Mouse (Mus musculus) CH12.LX (cell line): ENCODE measurements around the gene Mrgprh. TPM values are rescaled to one million over a fixed set of nuclear protein-coding genes. Genes with fewer than 3 reads are reported as not detected.

Experiments
- DNase-seq: peaks from one replicate; pipeline ENCODE4 v3.0.0-alpha.2; 2013; ENCODE audit errors: extremely low read depth
- H3K27ac ChIP-seq: 2 replicates; pipeline ENCODE4 v1.5.1; 2012; ENCODE audit warnings: low read depth, mild to moderate bottlenecking, control low read depth, moderate library complexity; ENCODE audit not compliant: insufficient read depth
- H3K27me3 ChIP-seq: replicated peaks from 2 replicates; pipeline ENCODE3; 2012; ENCODE audit warnings: inconsistent platforms
- H3K36me3 ChIP-seq, 2 experiments: replicated peaks in 1 of 2; 2 replicates each; pipeline versions ENCODE3 to v1.6.1; 2012; ENCODE audit warnings: inconsistent platforms in 1 of 2, low read length in 1 of 2, mild to moderate bottlenecking in 1 of 2, mixed read lengths in 1 of 2, moderate library complexity in 1 of 2; ENCODE audit not compliant: control insufficient read depth in 1 of 2, insufficient read depth in 1 of 2
- H3K4me1 ChIP-seq, 2 experiments: 2 replicates each; pipeline ENCODE4 v1.6.1; 2012; ENCODE audit warnings: inconsistent platforms in 1 of 2, moderate library complexity in 1 of 2; ENCODE audit not compliant: insufficient read depth in 2 of 2, control insufficient read depth in 1 of 2
- H3K4me2 ChIP-seq: 2 replicates; pipeline ENCODE4 v1.6.1; 2012; ENCODE audit warnings: low read depth, mild to moderate bottlenecking, control low read depth; ENCODE audit not compliant: poor library complexity, insufficient read depth, severe bottlenecking
- H3K4me3 ChIP-seq, 3 experiments: fragments of 150-350 bp in 1 of 3; sonication (generic) in 1 of 3; replicated peaks in 1 of 3; 2 replicates each; pipeline versions ENCODE3 to v1.5.1; 2011 to 2012; ENCODE audit warnings: low read depth in 2 of 3, low read length in 2 of 3, mild to moderate bottlenecking in 2 of 3, moderate library complexity in 2 of 3, control low read depth in 1 of 3, improper control_type of control experiment in 1 of 3, inconsistent platforms in 1 of 3, mixed read lengths in 1 of 3; ENCODE audit not compliant: poor library complexity in 1 of 3
- H3K79me2 ChIP-seq: replicated peaks from 2 replicates; pipeline ENCODE4 v1.6.1; 2012; ENCODE audit warnings: mild to moderate bottlenecking, moderate library complexity; ENCODE audit not compliant: control insufficient read depth, poor library complexity, insufficient read depth, severe bottlenecking; ENCODE audit errors: extremely low read depth
- H3K9ac ChIP-seq: 2 replicates; pipeline ENCODE4 v1.6.1; 2012; ENCODE audit warnings: low read depth, mild to moderate bottlenecking, control low read depth, moderate library complexity; ENCODE audit not compliant: insufficient read depth
- H3K9me3 ChIP-seq: replicated peaks from 2 replicates; pipeline ENCODE3; 2012; ENCODE audit warnings: low read length, inconsistent platforms, mixed read lengths
- BHLHE40 ChIP-seq: IDR thresholded peaks from 2 replicates; pipeline ENCODE4 v1.6.1; 2011; ENCODE audit warnings: mild to moderate bottlenecking, low read depth, low read length, improper control_type of control experiment
- CHD2 ChIP-seq: IDR thresholded peaks from 2 replicates; pipeline ENCODE4 v1.6.1; 2011; ENCODE audit warnings: low read length, improper control_type of control experiment
- CTCF ChIP-seq, 2 experiments: IDR thresholded peaks in 1 of 2; conservative IDR thresholded peaks in 1 of 2; 2 replicates each; pipeline ENCODE4 v1.5.1; 2011 to 2012; ENCODE audit warnings: low read depth in 2 of 2, low read length in 2 of 2, improper control_type of control experiment in 1 of 2, inconsistent platforms in 1 of 2, mild to moderate bottlenecking in 1 of 2, moderate library complexity in 1 of 2
- E2F4 ChIP-seq: IDR thresholded peaks from 2 replicates; pipeline ENCODE4 v1.6.1; 2011; ENCODE audit warnings: low read depth, low read length, improper control_type of control experiment; ENCODE audit not compliant: insufficient replicate concordance
- ELF1 ChIP-seq: IDR thresholded peaks from 2 replicates; pipeline ENCODE4 v1.6.1; 2014; ENCODE audit warnings: low read depth, mild to moderate bottlenecking, inconsistent platforms, low read length, improper control_type of control experiment
- ETS1 ChIP-seq: conservative IDR thresholded peaks from 2 replicates; pipeline ENCODE4 v1.6.1; 2012; ENCODE audit warnings: low read depth, mild to moderate bottlenecking, inconsistent platforms, low read length, improper control_type of control experiment, moderate library complexity
- HCFC1 ChIP-seq: IDR thresholded peaks from 2 replicates; pipeline ENCODE4 v1.6.1; 2012; ENCODE audit warnings: low read depth, mild to moderate bottlenecking, inconsistent platforms, low read length, improper control_type of control experiment
- KAT2A ChIP-seq: IDR thresholded peaks from 2 replicates; pipeline ENCODE4 v1.6.1; 2012; ENCODE audit warnings: low read length, improper control_type of control experiment, inconsistent platforms; ENCODE audit not compliant: insufficient replicate concordance
- MAFK ChIP-seq: IDR thresholded peaks from 2 replicates; pipeline ENCODE4 v1.6.1; 2011; ENCODE audit warnings: low read length, improper control_type of control experiment; ENCODE audit not compliant: insufficient replicate concordance
- MAZ ChIP-seq: IDR thresholded peaks from 2 replicates; pipeline ENCODE4 v1.6.1; 2012; ENCODE audit warnings: low read depth, mild to moderate bottlenecking, inconsistent platforms, low read length, improper control_type of control experiment, moderate library complexity
- MEF2A ChIP-seq: IDR thresholded peaks from 2 replicates; pipeline ENCODE4 v1.6.1; 2014; ENCODE audit warnings: low read depth, mild to moderate bottlenecking, inconsistent platforms, low read length, improper control_type of control experiment, borderline replicate concordance
- MXI1 ChIP-seq: IDR thresholded peaks from 2 replicates; pipeline ENCODE4 v1.6.1; 2011; ENCODE audit warnings: mild to moderate bottlenecking, low read depth, low read length, improper control_type of control experiment
- MYC ChIP-seq: IDR thresholded peaks from 2 replicates; pipeline ENCODE4 v1.6.1; 2011; ENCODE audit warnings: low read depth, mild to moderate bottlenecking, improper control_type of control experiment, low read length
- POLR2A ChIP-seq: IDR thresholded peaks from 2 replicates; pipeline ENCODE4 v1.6.1; 2011; ENCODE audit warnings: low read depth, mild to moderate bottlenecking, improper control_type of control experiment, low read length
- SIN3A ChIP-seq: IDR thresholded peaks from 2 replicates; pipeline ENCODE4 v1.6.1; 2012; ENCODE audit warnings: low read length, improper control_type of control experiment, inconsistent platforms
- TCF12 ChIP-seq: IDR thresholded peaks from 2 replicates; pipeline ENCODE4 v1.6.1; 2014; ENCODE audit warnings: low read depth, mild to moderate bottlenecking, inconsistent platforms, low read length, improper control_type of control experiment
- UBTF ChIP-seq: IDR thresholded peaks from 2 replicates; pipeline ENCODE4 v1.6.1; 2012; ENCODE audit warnings: low read depth, mild to moderate bottlenecking, inconsistent platforms, low read length, improper control_type of control experiment, moderate library complexity
- USF1 ChIP-seq: IDR thresholded peaks from 2 replicates; pipeline ENCODE4 v1.6.1; 2014; ENCODE audit warnings: low read depth, mild to moderate bottlenecking, inconsistent platforms, low read length, improper control_type of control experiment
- ZC3H11A ChIP-seq: IDR thresholded peaks from 2 replicates; pipeline ENCODE4 v1.6.1; 2012; ENCODE audit warnings: low read depth, mild to moderate bottlenecking, inconsistent platforms, low read length, improper control_type of control experiment
- ZNF384 ChIP-seq: IDR thresholded peaks from 2 replicates; pipeline ENCODE4 v1.6.1; 2012; ENCODE audit warnings: low read depth, low read length, improper control_type of control experiment, inconsistent platforms
- dilution Hi-C: fragments of 300-500 bp; cut with MboI; formaldehyde crosslinking; loops from 2 replicates; pipeline ENCODE4 v1.14.3; 2020; ENCODE audit warnings: low sequenced_read_pairs; ENCODE audit not compliant: extremely low pct_unique_long_range_greater_than_20kb, extremely low pct_ligation_motif_present
- in situ Hi-C: fragments of 300-500 bp; cut with MboI; formaldehyde crosslinking; loops from 3 replicates; pipeline ENCODE4 v1.14.3; 2019; ENCODE audit warnings: low sequenced_read_pairs, low pct_ligation_motif_present, low pct_unique_long_range_greater_than_20kb, mixed read lengths
- polyA plus RNA-seq: library from polyadenylated mRNA; unstranded; fragments of >175 nt; gene quantifications from 2 replicates; pipeline ENCODE4 v1.2.1, GENCODE M21; 2012; ENCODE audit warnings: low read depth; ENCODE audit not compliant: insufficient read length
- total RNA-seq, 2 experiments: library from RNA; depleted of rRNA; stranded (reverse); fragments of 300-350 nt in 1 of 2; fragments of >200 nt in 1 of 2; gene quantifications; 2 replicates each; pipeline ENCODE4 v1.2.3; 2012 to 2014

The Mrgprh gene
- total and polyA plus RNA-seq, 3 experiments = not detected

GRCm38 (mm10) chr17:12910391-12910790, 34.6 kb downstream of the Mrgprh start:
- dilution Hi-C loops (no loop called here), in situ Hi-C loops (no loop called here)
- Histone ChIP-seq H3K9me3 (no peaks in the 10 kb centered on the region), H3K36me3 (peaks cover 30 to 59% of the 10 kb centered on the region in 2 experiments), H3K4me2 (no peak overlapping the region), H3K27me3 (no peaks in the 10 kb centered on the region), H3K9ac (no peak overlapping the region), H3K4me1 (peaks cover 0 to 21% of the 10 kb centered on the region in 2 experiments; a peak in 2 of 4 replicates), H3K27ac (no peak overlapping the region), H3K79me2 (peaks cover 24% of the 10 kb centered on the region), H3K4me3 (no peak overlapping the region)
- TF ChIP-seq USF1 (no peak), MEF2A (no peak), ZNF384 (peak; percentile 34; the same call in 1 of the 2 replicates)
- no peak for DNase-seq

- in situ Hi-C loops = loop anchor here (5.0 kb wide), 1 partner anchor 33 kb away; no protein-coding TSS in a partner anchor
- Histone ChIP-seq H3K4me2 (peak within 1 kb of the TSS; percentile 80), H3K4me1 (peaks cover 3 to 41% of the 10 kb centered on the region in 2 experiments; a peak in 3 of 4 replicates), H3K4me3 (peak within 1 kb of the TSS; percentile 90 to 98 (median 94)), H3K79me2 (peaks cover 59% of the 10 kb centered on the region), H3K27me3 (no peaks in the 10 kb centered on the region), H3K36me3 (peaks cover 43 to 59% of the 10 kb centered on the region in 2 experiments), H3K9ac (peak within 1 kb of the TSS; percentile 92), H3K9me3 (no peaks in the 10 kb centered on the region), H3K27ac (peak within 1 kb of the TSS; percentile 72)
- no peak for TF ChIP-seq ZC3H11A
- no peak for TF ChIP-seq POLR2A
- no peak for TF ChIP-seq ETS1
- no peak; the same call in 1 of the 2 replicates for TF ChIP-seq MXI1
- no peak for TF ChIP-seq MAFK
- no peak for TF ChIP-seq CTCF (conservative IDR thresholded peaks at IDR 0.05 in 1 of 2, IDR thresholded peaks at IDR 0.05 in 1 of 2; ENCODE audit: low read depth in 2 of 2, low read length in 2 of 2)
- TF ChIP-seq TCF12 = no peak
- TF ChIP-seq UBTF = no peak
- TF ChIP-seq HCFC1 = no peak
- TF ChIP-seq MYC = no peak
- no peak for TF ChIP-seq ELF1
- TF ChIP-seq SIN3A = no peak
- TF ChIP-seq E2F4 = no peak
- no peak for TF ChIP-seq MAZ
- no peak for TF ChIP-seq BHLHE40
- TF ChIP-seq CHD2 = no peak
- no peak for TF ChIP-seq KAT2A
- dilution Hi-C loops = no loop called here
- DNase-seq = peak; percentile 24
Observed at GRCm38 (mm10) chr17:12915488-12915880, 39.6 kb downstream of the Mrgprh start, which contains the start of gene Tcp1. TSS of gene Tcp1 (plus strand) at chr17:12915701.
